Mouse (Mus musculus) MEL-GATA-1-ER (cell line): Measurements from ENCODE around the gene Krtap1-3.

Source experiments
- DNase-seq: peaks from one replicate; pipeline ENCODE4 v3.0.0-alpha.2; 2012; ENCODE audit warnings: low read depth; ENCODE audit errors: extremely low read depth

Gene Krtap1-3

DNA sequence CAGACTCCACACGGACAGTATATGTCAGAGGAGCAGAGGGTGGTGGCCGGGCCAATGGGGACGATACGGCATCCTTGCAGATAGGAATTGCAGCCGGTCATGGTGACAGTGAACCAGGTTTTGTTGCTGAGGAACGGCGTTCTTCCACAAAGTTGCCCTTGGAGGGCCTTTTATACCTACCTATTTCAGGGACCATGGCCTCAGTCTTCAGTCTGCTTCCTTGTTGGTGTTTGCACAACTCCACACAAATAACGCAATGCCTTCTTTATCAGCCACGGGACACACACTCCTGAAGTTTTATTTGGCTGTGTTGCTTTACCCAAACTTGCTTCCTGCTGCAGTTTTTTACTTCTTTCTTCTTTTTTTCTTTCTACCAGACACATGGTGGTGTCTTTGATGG lies 31.8 kb downstream of the Krtap1-3 start, which contains the start of gene Gm11939:
Gene Gm11939 (minus strand): TSS at position 101 of the 400 bp plus-strand sequence.
- DNase-seq = no peak

GRCm38 (mm10) chr11:99557976-99558745 lies 33.0 kb downstream of the Krtap1-3 start:
- DNase-seq = no peak

GRCm38 (mm10) chr11:99556753-99557152 lies 34.4 kb downstream of the Krtap1-3 start, which contains the start of gene Krtap3-2:
TSS of gene Krtap3-2 (minus strand) at chr11:99556853.
- no peak for DNase-seq

DNA sequence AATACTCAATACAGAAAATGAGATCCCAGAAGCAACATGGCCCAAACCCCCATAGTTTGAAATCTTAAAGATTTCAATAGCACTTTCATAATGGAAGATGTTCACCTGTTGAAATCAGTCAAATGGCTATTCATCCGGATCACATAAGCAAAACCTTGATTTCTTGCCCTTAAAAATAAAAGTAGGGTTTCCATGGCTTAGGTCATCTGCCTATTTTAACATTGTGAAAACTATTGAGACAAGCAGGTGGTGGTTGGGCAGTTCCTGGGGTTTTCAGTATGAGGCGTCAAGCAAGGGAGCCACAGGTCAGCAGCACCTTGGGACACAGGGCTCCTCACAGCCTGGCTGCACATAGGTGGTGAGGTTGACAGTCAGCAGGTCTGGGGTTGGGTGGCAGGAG lies 34.9 kb downstream of the Krtap1-3 start:
- no peak for DNase-seq

GRCm38 (mm10) chr11:99550765-99551164 lies 40.4 kb downstream of the Krtap1-3 start, which contains the start of gene Krtap3-3:
TSS of gene Krtap3-3 (minus strand) at chr11:99550865.
- no peak for DNase-seq

DNA sequence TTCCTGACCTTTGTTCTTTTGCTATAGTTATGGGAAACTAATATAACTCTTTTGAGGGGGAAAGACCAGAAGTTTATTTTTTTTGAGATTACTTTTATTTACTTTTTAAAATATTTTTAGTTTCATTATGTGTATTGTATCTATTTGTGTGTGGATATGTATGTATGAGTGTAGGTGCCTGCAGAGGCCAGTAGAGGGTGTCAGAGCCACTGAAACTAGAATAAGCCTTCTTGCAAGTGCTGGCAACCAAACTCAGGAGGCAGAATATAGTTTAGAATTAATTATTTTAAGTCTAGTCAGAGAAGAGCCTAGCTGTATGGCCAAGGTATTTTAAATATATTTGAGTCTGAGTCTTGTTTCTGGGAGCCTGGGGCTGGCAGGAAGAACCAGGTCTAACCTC lies 43.2 kb downstream of the Krtap1-3 start:
- no peak for DNase-seq
